10 mouse cellular contexts compared by ENCODE assay signal in genomic region chr6:119918561-119919181, GRCm38 (mm10). TPM values are rescaled to one million over a fixed set of nuclear protein-coding genes. Genes with fewer than 3 reads are reported as not detected.
DNase-seq lines count a peak whose midpoint lies in the region; ATAC-seq and TF ChIP-seq lines count a peak whose summit lies in the region.
"Had no signal": no experiment of that assay in that cellular context is flagged by ENCODE, and none has a peak within 500 bp of the region (broad histone marks: within the 10 kb centered on the region; RNA-seq: fewer than 3 reads in every experiment).

No protein-coding gene starts in this region.

- no peaks in the 10 kb centered on the region for H3K9me3 ChIP-seq in forebrain, embryonic 16.5 days (ENCODE audit: control insufficient read depth, low read length)
- H3K9me3 ChIP-seq: embryonic facial prominence, embryonic 12.5 days had no signal

- TF ChIP-seq CTCF in gastrocnemius, adult 2 months (IDR thresholded peaks at IDR 0.05) = no peak

- DNase-seq in gastrocnemius, adult 2 months = peak; percentile 26
- DNase-seq in gastrocnemius, postnatal 36 days = no peak
- DNase-seq in testis, postnatal 10 days (ENCODE audit: low spot score) = no peak
- no peak for DNase-seq in adipocyte (ENCODE audit: low spot score)

- H3K9ac ChIP-seq in forebrain, embryonic 16.5 days (replicated peaks; ENCODE audit: low read depth, low read length) = no peak overlapping the region
- H3K9ac ChIP-seq: embryonic facial prominence, embryonic 12.5 days had no signal

- H3K36me3 ChIP-seq in forebrain, embryonic 16.5 days (ENCODE audit: control insufficient read depth, insufficient read depth) = peaks cover 29% of the 10 kb centered on the region

- H3K27ac ChIP-seq in gastrocnemius, adult 2 months = 0 out of 2 replicates have a peak overlapping the region, but pooled peaks have one; percentile 12
- H3K27ac ChIP-seq in forebrain, embryonic 16.5 days (ENCODE audit: low read length) = no peak overlapping the region
- H3K27ac ChIP-seq: embryonic facial prominence, embryonic 12.5 days; kidney, postnatal 0 days had no signal

- peaks cover 1% of the 10 kb centered on the region; the same call in 1 of the 2 replicates for H3K4me1 ChIP-seq in forebrain, embryonic 16.5 days (replicated peaks; ENCODE audit: control insufficient read depth, insufficient read depth, low read length)
- H3K4me1 ChIP-seq: embryonic facial prominence, embryonic 12.5 days had no signal

- intact Hi-C loops in gastrocnemius, adult 2 months (cut with DNase I) = no loop called here
- intact Hi-C loops in gastrocnemius, postnatal 36 days (cut with DNase I) = no loop called here

- H3K4me2 ChIP-seq in forebrain, embryonic 16.5 days (ENCODE audit: low read length) = no peak overlapping the region
- H3K4me2 ChIP-seq: embryonic facial prominence, embryonic 12.5 days had no signal

- no peak overlapping the region for H3K4me3 ChIP-seq in gastrocnemius, adult 2 months
- no peak overlapping the region for H3K4me3 ChIP-seq in forebrain, embryonic 16.5 days (replicated peaks; ENCODE audit: low read length)
- H3K4me3 ChIP-seq: embryonic facial prominence, embryonic 12.5 days had no signal

- no peaks in the 10 kb centered on the region for H3K27me3 ChIP-seq in forebrain, embryonic 16.5 days (replicated peaks; ENCODE audit: control insufficient read depth, insufficient read depth, low read length)
- H3K27me3 ChIP-seq: embryonic facial prominence, embryonic 12.5 days had no signal

- peak; percentile 69 for ATAC-seq in CD4-positive, CD25-positive, alpha-beta regulatory T cell, adult 4 months
- ATAC-seq in granulocyte monocyte progenitor cell, adult 5-6 weeks (replicated peaks; ENCODE audit: poor library complexity, severe bottlenecking) = peak; percentile 88
- ATAC-seq in neutrophil, adult 5-6 weeks (ENCODE audit: extremely low read depth, insufficient number of reproducible peaks, low FRiP score, poor library complexity, severe bottlenecking) = peak; percentile 66
- ATAC-seq in forebrain, embryonic 16.5 days = no peak

- 91% methylated on average over 16 of the region's 16 CpGs for WGBS in forebrain, embryonic 16.5 days

RNA-seq across cellular contexts. Expression of gene Rad52, which starts 16.2 kb away (rescaled TPM):
- total RNA-seq in gastrocnemius, adult 2 months (2021) = 10 to 100 TPM; 15.1 to 18.2 TPM
- 10 to 100 TPM; 12.9 to 13.3 TPM for total RNA-seq in gastrocnemius, postnatal 36 days (2021)
- 10 to 100 TPM; 56.6 to 62.2 TPM for polyA plus RNA-seq in CD4-positive, CD25-positive, alpha-beta regulatory T cell, adult 4 months (2017; shearing (Covaris generic))
- 14.2 and 27.1 TPM in 2 replicates for total RNA-seq in granulocyte monocyte progenitor cell, adult 5-6 weeks (2014; fragmentation: Nextera tagmentation)
- total RNA-seq in granulocyte monocyte progenitor cell, adult 5-6 weeks (2017) = 14.9 and 19.9 TPM in 2 replicates
- 36.0 and 36.3 TPM in 2 replicates for total RNA-seq in neutrophil, adult 5-6 weeks (2017)
- polyA plus RNA-seq in forebrain, embryonic 16.5 days (2015; fragmentation: Nextera tagmentation; extraction: Ambion mirVana) = 29.7 and 30.4 TPM in 2 replicates
